Mouse (Mus musculus) megakaryocyte, embryonic 14.5 days (primary cell): ENCODE results near the gene BC048403.

Experiments used
- FLI1 ChIP-seq: IDR thresholded peaks from 2 replicates; pipeline ENCODE4 v1.6.1; 2012; ENCODE audit warnings: low read length, inconsistent platforms, mixed read lengths
- GATA1 ChIP-seq: IDR thresholded peaks from 3 replicates; pipeline ENCODE4 v1.6.1; 2012; ENCODE audit warnings: mixed read lengths, low read length, inconsistent platforms, borderline replicate concordance

DNA sequence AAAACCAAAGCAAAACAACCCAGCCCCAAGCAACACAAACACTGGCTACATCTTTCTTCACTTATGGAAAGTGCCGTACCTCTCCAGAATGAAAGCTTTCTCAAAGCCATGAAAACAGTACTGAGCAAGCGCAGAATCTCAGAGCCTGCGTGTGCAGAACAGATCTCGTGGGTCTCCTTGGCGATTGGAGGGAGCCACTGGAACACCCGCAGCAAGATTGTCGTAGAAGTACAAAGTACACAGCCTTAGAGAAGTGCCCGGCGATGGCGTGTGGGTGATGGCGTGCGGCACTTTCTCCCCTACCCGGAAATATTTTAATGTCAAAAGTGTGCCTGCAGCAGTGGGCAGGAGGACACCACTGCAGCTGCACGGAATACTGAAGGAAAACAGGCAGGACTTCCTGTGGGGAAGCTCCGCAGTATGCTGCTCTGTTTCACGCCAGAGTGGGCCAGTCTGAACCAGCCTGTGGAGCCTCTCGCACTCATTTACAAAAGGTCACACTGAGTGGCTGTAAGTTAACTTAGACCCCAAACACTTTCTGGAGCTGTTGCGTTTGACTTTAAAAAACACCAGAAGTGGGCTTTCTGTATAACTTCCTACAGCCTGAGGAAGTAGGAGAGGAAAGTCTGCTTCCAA is 46.7 kb upstream of the BC048403 start:
- no peak for TF ChIP-seq GATA1
- no peak for TF ChIP-seq FLI1
